In the genomic region with DNA sequence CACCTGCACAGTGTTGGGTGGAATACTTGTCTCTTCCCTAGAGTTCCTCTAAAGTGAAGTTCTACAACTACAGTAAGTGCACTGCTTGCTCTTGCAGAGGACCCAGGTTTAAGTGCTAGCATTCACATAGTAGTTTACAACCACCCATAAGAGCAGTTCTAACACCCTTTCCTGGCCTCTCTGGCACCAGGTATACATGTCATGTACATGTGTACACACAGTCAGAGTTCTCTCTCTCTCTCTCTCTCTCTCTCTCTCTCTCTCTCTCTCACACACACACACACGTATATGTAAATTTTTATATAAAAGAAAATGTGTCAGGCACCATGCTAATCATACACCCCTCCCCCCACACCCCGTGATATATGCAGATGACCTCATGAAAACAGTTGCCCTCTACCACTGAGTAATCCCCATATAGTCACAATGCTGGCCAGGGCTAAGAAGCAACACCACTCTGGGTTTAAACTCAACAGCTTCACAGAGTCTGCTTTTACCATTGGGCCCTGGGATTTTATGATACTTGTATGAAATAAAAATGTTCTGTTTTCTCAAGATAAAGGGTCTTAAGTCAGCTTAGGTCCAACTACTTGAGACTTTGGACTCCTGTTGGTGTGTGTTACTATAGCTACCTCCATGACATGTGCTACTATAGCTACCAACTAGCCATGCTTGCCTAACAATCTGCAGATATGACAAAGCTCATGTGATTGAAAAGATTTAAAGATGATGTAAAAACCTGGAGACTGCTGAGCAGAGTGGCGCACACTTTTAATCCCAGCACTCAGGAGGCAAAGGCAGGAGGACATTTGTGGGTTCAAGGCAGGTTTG, we compare ENCODE assay signal across 27 mouse cellular contexts.
DNase-seq lines count a peak whose midpoint lies in the region; ATAC-seq and TF ChIP-seq lines count a peak whose summit lies in the region.
"Had no signal": no experiment of that assay in that cellular context is flagged by ENCODE, and none has a peak within 500 bp of the region (broad histone marks: within the 10 kb centered on the region; RNA-seq: fewer than 3 reads in every experiment).

No protein-coding gene starts in this region.

- no peak overlapping the region for H3K4me2 ChIP-seq in forebrain, embryonic 11.5 days (ENCODE audit: low read depth, low read length, severe bottlenecking)
- H3K4me2 ChIP-seq in forebrain, embryonic 15.5 days (replicated peaks) = no peak overlapping the region
- H3K4me2 ChIP-seq in intestine, embryonic 14.5 days (ENCODE audit: low read length) = no peak overlapping the region
- H3K4me2 ChIP-seq in intestine, embryonic 16.5 days (ENCODE audit: low read depth, low read length) = no peak overlapping the region
- no peak overlapping the region for H3K4me2 ChIP-seq in stomach, postnatal 0 days (replicated peaks; ENCODE audit: low read depth)
- no peak overlapping the region for H3K4me2 ChIP-seq in hindbrain, postnatal 0 days (ENCODE audit: low read depth, low read length)
- H3K4me2 ChIP-seq: embryonic facial prominence, embryonic 13.5 days; embryonic facial prominence, embryonic 15.5 days; forebrain, embryonic 13.5 days had no signal

- WGBS in forebrain, embryonic 11.5 days = 71% methylated on average over 3 of the region's 3 CpGs
- WGBS in forebrain, embryonic 15.5 days = 70% methylated on average over 3 of the region's 3 CpGs
- WGBS in intestine, embryonic 14.5 days = 75% methylated on average over 3 of the region's 3 CpGs
- WGBS in intestine, embryonic 16.5 days = 69% methylated on average over 3 of the region's 3 CpGs
- 82% methylated on average over 3 of the region's 3 CpGs for WGBS in stomach, postnatal 0 days
- WGBS in hindbrain, postnatal 0 days = 67% methylated on average over 3 of the region's 3 CpGs

- no peaks in the 10 kb centered on the region for H3K27me3 ChIP-seq in forebrain, embryonic 11.5 days (ENCODE audit: control insufficient read depth, insufficient read depth, low read length)
- no peaks in the 10 kb centered on the region for H3K27me3 ChIP-seq in forebrain, embryonic 15.5 days
- no peaks in the 10 kb centered on the region for H3K27me3 ChIP-seq in intestine, embryonic 14.5 days (replicated peaks; ENCODE audit: control insufficient read depth, insufficient read depth, low read length)
- H3K27me3 ChIP-seq in intestine, embryonic 16.5 days (replicated peaks; ENCODE audit: control insufficient read depth, insufficient read depth, low read length) = no peaks in the 10 kb centered on the region
- H3K27me3 ChIP-seq in stomach, postnatal 0 days (ENCODE audit: control insufficient read depth, insufficient read depth, low read length) = no peaks in the 10 kb centered on the region
- H3K27me3 ChIP-seq in hindbrain, postnatal 0 days (ENCODE audit: insufficient read depth, low read length) = no peaks in the 10 kb centered on the region
- H3K27me3 ChIP-seq: CH12.LX; embryonic facial prominence, embryonic 13.5 days; embryonic facial prominence, embryonic 15.5 days; forebrain, embryonic 13.5 days had no signal

- DNase-seq in forebrain, embryonic 11.5 days (ENCODE audit: low spot score) = peak; percentile 17
- DNase-seq in intestine, embryonic 14.5 days (ENCODE audit: low spot score) = no peak
- no peak for DNase-seq in stomach, postnatal 0 days (ENCODE audit: low spot score)
- DNase-seq in layer of hippocampus, postnatal 25 days (ENCODE audit: extremely low spot score in 1 of 2, low spot score in 1 of 2) = no peak
- no peak for DNase-seq in hindbrain, postnatal 0 days (ENCODE audit: low spot score)
- DNase-seq: adrenal gland, adult 8-10 months; adrenal gland, postnatal 14 days; adrenal gland, postnatal 36 days; B cell, adult 2 months; cerebellum, adult 11-12 months; cerebellum, adult 2 months; cerebellum, adult 9-10 months; cerebellum, postnatal 10 days; cerebellum, postnatal 25 days had no signal

- no peak overlapping the region for H3K9ac ChIP-seq in forebrain, embryonic 11.5 days (ENCODE audit: low read length)
- no peak overlapping the region for H3K9ac ChIP-seq in forebrain, embryonic 15.5 days (replicated peaks)
- no peak overlapping the region for H3K9ac ChIP-seq in intestine, embryonic 14.5 days (ENCODE audit: low read length)
- H3K9ac ChIP-seq in intestine, embryonic 16.5 days (ENCODE audit: low read depth, low read length) = no peak overlapping the region
- no peak overlapping the region for H3K9ac ChIP-seq in stomach, postnatal 0 days (ENCODE audit: low read length)
- H3K9ac ChIP-seq in hindbrain, postnatal 0 days (replicated peaks; ENCODE audit: low read length) = no peak overlapping the region
- H3K9ac ChIP-seq: embryonic facial prominence, embryonic 13.5 days; embryonic facial prominence, embryonic 15.5 days; forebrain, embryonic 13.5 days had no signal

- no peak for TF ChIP-seq EP300 in stomach, postnatal 0 days (optimal IDR thresholded peaks at IDR 0.05)

- no peak overlapping the region for H3K4me3 ChIP-seq in forebrain, embryonic 11.5 days (ENCODE audit: low read depth, low read length)
- H3K4me3 ChIP-seq in forebrain, embryonic 15.5 days = no peak overlapping the region
- no peak overlapping the region for H3K4me3 ChIP-seq in intestine, embryonic 14.5 days (ENCODE audit: low read depth, low read length)
- no peak overlapping the region for H3K4me3 ChIP-seq in intestine, embryonic 16.5 days (ENCODE audit: low read length)
- no peak overlapping the region for H3K4me3 ChIP-seq in stomach, postnatal 0 days (ENCODE audit: low read depth, low read length)
- no peak overlapping the region for H3K4me3 ChIP-seq in hindbrain, postnatal 0 days (ENCODE audit: low read length)
- H3K4me3 ChIP-seq: embryonic facial prominence, embryonic 13.5 days; embryonic facial prominence, embryonic 15.5 days; erythroblast, embryonic 14.5 days; forebrain, embryonic 10.5 days; forebrain, embryonic 13.5 days had no signal

- TF ChIP-seq CTCF in stomach, postnatal 0 days (IDR thresholded peaks at IDR 0.05; ENCODE audit: low read depth) = no peak
- TF ChIP-seq CTCF in hindbrain, postnatal 0 days (IDR thresholded peaks at IDR 0.05; ENCODE audit: low read depth) = no peak

- H3K27ac ChIP-seq in forebrain, embryonic 11.5 days (ENCODE audit: low read depth, low read length) = no peak overlapping the region
- H3K27ac ChIP-seq in forebrain, embryonic 15.5 days (replicated peaks) = no peak overlapping the region
- H3K27ac ChIP-seq in intestine, embryonic 14.5 days (ENCODE audit: low read depth) = peak overlapping the region; percentile 18; the same call in 1 of the 2 replicates
- no peak overlapping the region for H3K27ac ChIP-seq in intestine, embryonic 16.5 days (ENCODE audit: low read length)
- no peak overlapping the region for H3K27ac ChIP-seq in stomach, postnatal 0 days (replicated peaks)
- H3K27ac ChIP-seq in hindbrain, postnatal 0 days = no peak overlapping the region
- H3K27ac ChIP-seq: embryonic facial prominence, embryonic 13.5 days; embryonic facial prominence, embryonic 15.5 days; forebrain, embryonic 10.5 days; forebrain, embryonic 13.5 days had no signal

- no peaks in the 10 kb centered on the region for H3K36me3 ChIP-seq in forebrain, embryonic 11.5 days (ENCODE audit: control insufficient read depth, insufficient read depth, low read length)
- H3K36me3 ChIP-seq in forebrain, embryonic 15.5 days = no peaks in the 10 kb centered on the region
- H3K36me3 ChIP-seq in intestine, embryonic 14.5 days (ENCODE audit: control insufficient read depth, insufficient read depth, low read length) = no peaks in the 10 kb centered on the region
- no peaks in the 10 kb centered on the region for H3K36me3 ChIP-seq in intestine, embryonic 16.5 days (ENCODE audit: control insufficient read depth, insufficient read depth, low read length)
- H3K36me3 ChIP-seq in stomach, postnatal 0 days (ENCODE audit: control insufficient read depth, insufficient read depth, low read length) = no peaks in the 10 kb centered on the region
- H3K36me3 ChIP-seq in hindbrain, postnatal 0 days (ENCODE audit: insufficient read depth, low read length) = no peaks in the 10 kb centered on the region
- H3K36me3 ChIP-seq: embryonic facial prominence, embryonic 13.5 days; embryonic facial prominence, embryonic 15.5 days; forebrain, embryonic 10.5 days; G1E had no signal

- no peak for ATAC-seq in forebrain, embryonic 11.5 days (replicated peaks; ENCODE audit: low FRiP score)
- ATAC-seq in forebrain, embryonic 15.5 days (replicated peaks) = no peak
- peak; percentile 77 for ATAC-seq in intestine, embryonic 14.5 days (replicated peaks; ENCODE audit: low FRiP score, low TSS enrichment, low read depth)
- ATAC-seq in intestine, embryonic 16.5 days = peak; percentile 92
- 0 out of 2 replicates have a peak, but pooled peaks have one; percentile 64 for ATAC-seq in stomach, postnatal 0 days (ENCODE audit: low FRiP score, low TSS enrichment)
- ATAC-seq in hindbrain, postnatal 0 days = no peak
- ATAC-seq: activated CD4-positive, CD25-positive, alpha-beta regulatory T cell, adult 4 months; CD4-positive, CD25-positive, alpha-beta regulatory T cell, adult 4 months; forebrain, embryonic 13.5 days; forebrain, embryonic 16.5 days; Patski had no signal

- no peaks in the 10 kb centered on the region for H3K4me1 ChIP-seq in forebrain, embryonic 11.5 days (replicated peaks; ENCODE audit: control insufficient read depth, insufficient read depth, low read length)
- no peaks in the 10 kb centered on the region for H3K4me1 ChIP-seq in forebrain, embryonic 15.5 days
- peaks cover 22% of the 10 kb centered on the region for H3K4me1 ChIP-seq in intestine, embryonic 14.5 days (replicated peaks; ENCODE audit: control insufficient read depth, insufficient read depth, low read length)
- H3K4me1 ChIP-seq in intestine, embryonic 16.5 days (ENCODE audit: control insufficient read depth, insufficient read depth, low read length) = peaks cover 4% of the 10 kb centered on the region; the same call in 1 of the 2 replicates
- H3K4me1 ChIP-seq in stomach, postnatal 0 days (replicated peaks; ENCODE audit: control insufficient read depth, insufficient read depth) = no peaks in the 10 kb centered on the region
- no peaks in the 10 kb centered on the region for H3K4me1 ChIP-seq in hindbrain, postnatal 0 days (ENCODE audit: insufficient read depth, low read length)

- H3K9me3 ChIP-seq in forebrain, embryonic 11.5 days (ENCODE audit: control insufficient read depth, low read length) = no peaks in the 10 kb centered on the region
- H3K9me3 ChIP-seq in forebrain, embryonic 15.5 days = no peaks in the 10 kb centered on the region
- no peaks in the 10 kb centered on the region for H3K9me3 ChIP-seq in intestine, embryonic 14.5 days (ENCODE audit: control insufficient read depth, low read length)
- no peaks in the 10 kb centered on the region for H3K9me3 ChIP-seq in intestine, embryonic 16.5 days (ENCODE audit: control insufficient read depth, low read length)
- no peaks in the 10 kb centered on the region for H3K9me3 ChIP-seq in stomach, postnatal 0 days (ENCODE audit: control insufficient read depth, low read length)
- H3K9me3 ChIP-seq in hindbrain, postnatal 0 days (ENCODE audit: low read length) = no peaks in the 10 kb centered on the region
- H3K9me3 ChIP-seq: embryonic facial prominence, embryonic 13.5 days; embryonic facial prominence, embryonic 15.5 days; forebrain, embryonic 10.5 days; forebrain, embryonic 13.5 days had no signal

Comparison
In these comparisons a context has a peak if more than half of its experiments do, and no peak if none do; other contexts are left out.
1. ATAC-seq: peak in intestine, embryonic 14.5 days (single experiment), intestine, embryonic 16.5 days (single experiment) and stomach, postnatal 0 days (single experiment); none in forebrain, embryonic 11.5 days (single experiment), forebrain, embryonic 15.5 days (single experiment) and hindbrain, postnatal 0 days (single experiment).